Mouse (Mus musculus) heart, postnatal 4 days (tissue): ENCODE results near the gene Srgap2. TPM values are rescaled to one million over a fixed set of nuclear protein-coding genes. Genes with fewer than 3 reads are reported as not detected.
A peak's percentile ranks its signal among the peaks of the same experiment; 100 is the strongest.

Experiments
- DNase-seq: peaks from one replicate; pipeline ENCODE4 v3.0.0; 2021
- total RNA-seq, 2 experiments: library from RNA; stranded (reverse); gene quantifications; 2 replicates each; pipeline ENCODE4 v1.2.3; 2021

The Srgap2 gene
- total RNA-seq, 2 experiments from 2014 or later, result 34.2 to 40.4 TPM

DNA sequence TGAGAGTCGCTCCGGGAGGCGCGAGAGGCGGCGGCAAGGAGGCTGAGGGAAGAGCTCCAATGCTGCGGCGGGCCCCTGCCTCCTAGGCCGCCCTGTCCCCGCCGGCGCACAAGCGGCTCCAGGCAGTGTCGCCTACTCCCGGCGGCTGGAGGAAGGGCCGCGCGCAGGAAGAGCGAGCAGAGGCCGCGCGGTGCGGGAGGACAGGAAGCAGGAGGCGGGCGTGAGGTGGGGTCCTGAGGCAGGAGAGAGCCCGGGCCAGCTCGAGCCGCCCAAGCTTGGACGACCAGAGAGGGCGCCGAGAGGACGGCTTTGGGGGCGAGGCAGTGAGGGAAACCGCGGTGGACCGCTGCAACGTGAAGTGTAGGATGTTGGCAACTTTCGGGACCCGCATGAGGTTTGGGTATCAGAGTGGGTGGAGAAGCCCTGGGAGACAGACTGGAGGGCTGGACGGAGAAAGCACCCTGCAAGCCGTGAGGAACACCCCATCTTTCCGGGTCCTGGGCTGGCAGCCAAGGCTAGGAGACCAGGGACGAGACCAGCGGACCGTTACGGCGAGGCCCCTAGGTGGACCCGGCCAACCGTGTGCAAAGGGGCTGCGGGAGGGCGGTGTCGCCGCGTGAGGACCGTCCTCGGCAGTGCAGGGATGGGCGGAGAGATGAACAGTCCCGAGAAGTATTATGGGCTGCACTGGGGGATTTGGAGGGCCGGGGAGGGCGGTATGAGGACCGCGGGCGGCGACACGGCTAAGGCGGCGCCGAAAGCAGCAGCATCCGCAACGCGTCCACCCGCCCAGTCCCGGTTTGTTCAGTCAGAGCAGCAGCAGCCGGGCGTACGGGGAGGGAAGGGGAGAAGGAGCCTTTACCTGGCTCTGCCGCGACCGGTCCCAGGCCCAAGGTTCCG is 531 bp downstream of the Srgap2 start:
- DNase-seq, result peak; percentile 78

DNA sequence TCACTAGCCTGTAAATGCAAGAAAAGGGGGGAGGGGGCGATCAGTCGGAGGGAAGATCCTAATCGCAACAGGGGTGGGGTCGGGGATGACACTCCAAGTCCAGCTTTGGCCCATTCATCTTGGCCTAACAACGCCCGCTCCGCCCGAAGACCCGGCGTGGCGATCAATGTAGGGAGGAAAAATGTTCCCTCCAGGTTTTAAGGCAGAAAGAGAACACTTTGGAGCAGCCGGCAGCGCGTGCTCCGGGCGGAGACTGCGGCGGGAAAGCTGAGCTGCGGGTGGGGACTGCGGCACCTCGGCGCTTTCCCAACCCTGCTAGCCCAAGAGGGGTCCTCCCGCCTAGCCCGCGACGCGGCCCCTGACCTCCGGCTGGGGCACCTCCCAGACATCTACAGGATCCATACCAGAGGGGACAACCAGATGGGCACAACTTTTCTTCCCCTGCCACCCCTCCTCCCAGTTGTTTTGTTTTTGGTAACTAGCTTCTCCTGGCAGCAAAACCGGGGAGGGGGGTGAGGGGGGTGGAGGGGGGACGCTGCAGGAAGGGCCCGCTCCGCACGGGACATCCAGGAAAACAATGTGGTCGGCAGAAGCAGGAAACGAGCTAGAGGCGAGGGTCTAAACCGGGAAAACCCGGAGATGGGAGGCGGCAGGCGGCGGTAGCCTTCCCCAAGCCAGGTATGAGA is 1.4 kb downstream of the Srgap2 start:
- peak; percentile 49 for DNase-seq

DNA sequence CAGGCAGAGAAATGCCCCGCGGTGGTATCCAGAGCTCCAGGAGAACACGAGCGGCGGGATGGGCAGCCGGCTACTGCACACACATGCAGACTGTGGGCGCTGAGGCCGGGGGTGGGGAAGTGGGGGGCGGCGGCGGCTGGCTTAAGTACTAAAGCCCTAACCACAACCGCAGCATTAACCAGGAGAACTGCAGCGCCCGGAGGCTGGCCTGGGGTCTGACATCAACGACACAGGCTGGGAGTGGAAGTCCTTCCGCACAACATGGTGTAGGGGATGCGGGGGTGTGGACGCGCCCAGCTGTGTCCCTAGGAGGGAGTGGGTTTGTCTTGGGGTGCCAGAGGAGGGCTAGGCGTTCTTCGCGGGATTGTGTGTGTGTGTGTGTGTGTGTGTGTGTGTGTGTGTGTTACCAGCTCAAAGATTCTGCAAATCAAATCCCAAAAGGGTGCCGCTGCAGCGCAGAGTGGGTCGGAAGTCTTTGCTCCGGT is 2.0 kb downstream of the Srgap2 start:
- peak; percentile 63 for DNase-seq

DNA sequence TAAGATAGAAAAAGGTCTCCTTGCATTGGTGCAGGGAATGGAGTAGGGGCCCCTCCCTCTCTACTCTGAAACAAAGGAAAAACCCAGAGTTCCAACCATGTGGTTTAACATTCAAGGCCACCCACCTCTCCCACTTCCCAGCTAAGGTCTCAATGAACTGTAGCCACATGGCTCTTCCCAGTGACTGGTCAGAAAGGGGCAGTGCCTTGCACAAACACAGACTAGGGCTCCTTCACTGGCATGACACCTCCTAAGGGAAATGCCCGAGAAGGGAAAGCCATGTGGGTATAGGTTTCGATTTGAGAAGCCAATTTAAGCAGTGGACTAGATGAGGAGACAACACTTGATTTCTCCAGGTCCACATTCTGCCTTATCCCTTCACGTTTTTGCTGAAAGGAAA is 3.4 kb downstream of the Srgap2 start:
- no peak for DNase-seq

DNA sequence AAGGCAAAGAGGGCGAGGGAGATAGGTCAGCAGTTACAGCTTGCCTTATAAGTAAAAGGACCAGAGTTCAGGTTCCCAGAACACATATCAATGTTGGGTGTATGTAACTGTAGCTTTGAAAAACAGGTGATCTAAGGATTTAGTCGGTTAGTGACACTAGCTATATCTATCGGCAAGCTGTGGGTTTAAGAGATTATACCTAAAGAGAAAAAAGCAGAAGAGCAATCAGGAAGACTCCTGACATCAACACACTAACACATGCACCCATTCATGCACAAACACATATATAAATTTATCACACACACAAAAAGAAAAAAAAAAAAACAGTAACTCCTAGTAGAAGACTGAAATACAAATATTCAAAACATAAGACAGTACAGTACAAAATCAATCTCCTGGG is 10.6 kb downstream of the Srgap2 start:
- DNase-seq, result no peak

DNA sequence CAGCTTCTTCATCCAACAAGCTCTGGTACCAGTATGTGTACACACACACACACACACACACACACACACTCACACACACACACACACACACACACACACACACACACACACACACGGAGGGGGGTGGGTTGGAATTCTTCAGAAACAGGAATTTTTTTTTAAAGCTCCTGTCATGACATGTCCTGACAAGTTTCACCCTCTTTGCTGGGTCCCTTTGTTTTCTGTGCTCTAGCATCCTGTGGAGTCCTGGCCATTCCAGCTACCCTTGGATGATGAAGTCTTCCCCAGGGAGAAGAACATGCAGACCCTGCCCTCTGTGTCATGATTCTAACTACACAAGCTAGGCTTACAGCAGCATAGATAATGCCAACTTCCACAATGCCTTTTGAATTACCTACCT is 13.0 kb downstream of the Srgap2 start:
- DNase-seq, result no peak

DNA sequence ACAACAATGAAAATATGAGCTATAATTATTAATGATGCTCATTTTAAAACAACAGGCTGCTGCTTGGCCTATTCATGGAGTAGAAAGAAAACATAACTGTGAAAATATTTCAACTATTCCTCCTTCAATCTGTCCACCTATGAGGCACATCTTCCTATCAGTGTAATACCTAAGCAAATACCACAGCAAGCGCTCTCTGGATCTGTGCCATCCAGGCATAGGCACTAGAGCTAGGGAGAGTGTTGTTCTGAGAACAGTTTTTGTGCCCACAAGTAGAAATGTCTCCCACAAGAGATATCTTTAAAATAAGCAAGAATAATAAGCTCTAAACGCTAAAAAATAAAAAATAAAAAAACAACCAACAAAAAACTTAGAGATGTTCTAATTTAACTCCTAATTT is 14.0 kb downstream of the Srgap2 start:
- DNase-seq, result peak; percentile 36

DNA sequence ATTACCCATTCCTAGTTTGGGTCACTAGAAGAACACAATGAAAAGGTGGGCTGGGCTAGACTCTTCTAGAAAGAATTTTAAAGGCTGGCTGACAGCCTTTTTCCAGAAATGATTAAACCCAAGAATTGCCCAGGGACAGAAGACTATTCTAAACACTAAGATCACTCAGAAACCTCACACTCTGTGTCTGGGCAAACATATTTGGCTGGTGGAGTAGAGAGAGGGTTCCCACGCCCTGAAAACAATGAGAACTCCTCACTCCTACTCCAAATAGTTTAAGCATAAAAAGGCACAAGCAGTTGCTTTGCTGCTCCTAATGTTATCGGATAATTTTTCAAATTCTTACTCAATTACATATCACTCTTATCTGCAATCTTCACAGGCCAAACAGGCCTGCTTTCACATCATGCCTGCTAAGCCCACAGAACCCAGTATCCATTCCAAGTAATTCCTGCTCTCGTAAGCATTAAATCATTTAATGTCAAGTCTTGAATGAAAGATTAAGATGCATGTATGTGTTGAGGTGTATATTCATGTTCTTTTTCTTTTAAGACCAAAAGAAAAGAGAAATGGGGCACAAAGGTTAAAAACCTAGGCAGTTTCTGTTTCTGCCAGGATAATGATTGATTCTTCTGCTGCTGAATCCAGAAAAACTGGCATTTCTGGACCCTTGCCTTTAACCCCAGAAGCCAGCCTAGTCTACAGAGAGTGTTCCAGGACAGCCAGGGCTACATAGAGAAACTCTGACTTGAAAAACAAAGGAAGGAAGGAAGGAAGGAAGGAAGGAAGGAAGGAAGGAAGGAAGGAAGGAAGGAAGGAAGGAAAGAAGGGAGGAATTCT is 15.3 kb downstream of the Srgap2 start:
- no peak for DNase-seq

DNA sequence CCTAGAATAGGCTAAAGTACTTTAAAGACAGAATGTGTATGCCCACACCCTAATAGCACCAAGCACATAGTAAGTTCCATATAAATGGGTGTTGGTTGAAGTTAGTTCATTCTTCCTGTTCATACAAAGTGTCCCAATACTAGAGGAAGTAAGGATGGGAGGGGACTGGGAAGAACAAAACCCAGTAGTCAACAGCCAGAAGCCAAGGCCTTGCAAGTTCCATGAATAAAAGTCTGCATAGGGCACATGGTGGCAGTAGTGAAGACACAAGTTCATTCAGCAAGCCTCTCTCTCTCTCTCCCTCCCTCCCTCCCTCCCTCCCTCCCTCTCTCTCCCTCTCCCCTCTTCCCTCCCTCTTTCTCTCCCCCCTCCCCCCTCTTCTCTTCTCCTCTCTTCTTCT is 16.0 kb downstream of the Srgap2 start:
- DNase-seq, result no peak

DNA sequence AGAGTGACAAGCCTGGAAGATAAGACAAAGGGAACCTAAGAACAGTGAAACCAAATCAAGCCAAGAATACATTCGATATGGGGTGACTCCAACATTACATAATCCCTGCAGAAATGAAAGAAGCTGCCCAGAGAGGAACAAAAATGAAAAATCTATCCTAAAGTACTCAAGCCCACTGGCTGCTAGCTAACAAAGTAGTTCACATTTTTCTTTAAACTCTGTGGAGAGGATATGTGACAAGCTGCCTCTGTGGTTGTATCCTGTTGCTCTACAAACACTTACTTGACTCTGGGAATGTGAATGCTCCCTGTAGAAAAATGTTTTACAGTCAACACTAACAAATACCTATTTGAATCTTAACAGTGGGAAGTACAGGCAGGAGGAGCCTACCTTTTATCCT is 25.5 kb downstream of the Srgap2 start:
- no peak for DNase-seq

DNA sequence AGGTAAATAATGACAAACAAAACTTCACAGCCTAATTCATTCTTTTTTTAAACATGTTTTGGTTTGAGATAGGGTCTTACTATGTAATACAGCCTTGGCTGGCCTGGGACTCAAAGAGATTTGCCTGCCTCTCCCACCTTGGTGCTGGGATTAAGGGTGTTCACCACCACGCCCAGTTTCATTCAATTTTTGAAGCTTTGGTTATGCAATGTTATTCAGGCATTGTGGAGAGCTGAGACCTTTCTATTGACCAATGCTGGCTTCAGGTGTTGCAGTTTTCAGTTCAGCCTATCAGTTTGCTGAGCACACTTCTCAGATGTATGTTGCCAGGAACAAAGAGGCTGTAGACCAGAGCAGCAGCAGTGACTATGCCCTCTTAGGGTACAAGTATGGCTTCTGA is 28.9 kb downstream of the Srgap2 start:
- no peak for DNase-seq

DNA sequence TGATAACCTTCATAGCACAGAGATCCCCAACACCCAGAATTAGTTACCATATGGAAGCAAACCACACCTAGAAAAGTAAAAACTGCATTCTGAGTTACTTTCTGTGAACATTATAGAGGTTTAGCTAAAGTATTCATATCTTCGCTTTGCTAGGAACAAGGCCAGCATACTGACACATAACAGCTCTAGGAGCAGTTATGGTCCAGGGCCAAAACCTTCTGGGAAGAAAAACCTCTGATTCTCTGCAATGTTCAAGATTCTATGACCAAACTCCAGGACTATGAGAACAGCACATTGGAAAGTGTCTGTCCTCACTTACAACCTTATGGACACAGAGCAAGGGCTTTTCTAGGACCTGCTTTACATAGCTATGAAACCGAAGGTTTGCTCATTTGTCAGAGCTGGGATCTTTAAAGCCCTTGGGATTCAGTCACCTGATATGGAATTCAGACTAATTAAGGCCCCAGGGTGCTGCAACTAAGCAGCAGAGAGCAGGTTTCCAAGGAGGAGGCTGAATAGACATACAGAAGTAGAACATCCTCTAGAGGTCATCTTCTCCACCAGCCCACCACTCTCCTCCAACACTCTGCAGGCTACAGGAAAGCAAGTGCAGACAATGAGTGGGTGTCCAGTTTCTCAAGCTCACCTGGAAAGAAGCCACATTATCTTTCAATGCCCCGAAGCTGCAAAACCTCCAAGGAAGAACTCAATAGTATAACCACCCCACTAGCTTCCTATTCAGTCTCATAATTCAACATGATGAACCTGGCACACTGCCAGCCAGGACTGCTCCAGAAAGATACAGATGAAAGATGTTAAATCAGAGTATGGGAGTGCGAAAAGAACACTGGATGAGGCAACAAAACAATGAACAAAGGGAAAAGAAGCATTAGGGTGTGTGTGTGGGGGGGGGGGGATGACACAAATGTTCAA is 32.9 kb downstream of the Srgap2 start:
- peak; percentile 47 for DNase-seq

DNA sequence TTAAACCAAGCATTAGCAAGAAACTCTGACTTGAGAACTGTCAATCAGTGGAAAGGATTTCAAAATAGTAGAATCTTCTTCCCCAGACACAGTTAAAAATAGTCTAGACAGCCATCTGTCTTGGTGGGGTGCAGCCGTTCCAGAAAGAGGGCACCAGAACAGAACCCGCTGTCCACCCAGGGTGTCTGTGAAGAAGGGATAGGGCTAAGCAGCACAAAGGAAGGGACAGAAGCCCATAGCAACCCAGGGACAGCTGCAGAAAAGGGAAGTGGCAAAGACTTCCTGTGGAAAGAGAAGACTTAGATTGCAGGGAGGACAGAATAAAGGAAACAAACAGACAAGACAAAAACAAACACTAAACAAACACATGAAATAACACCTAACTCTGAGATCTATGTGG is 34.8 kb downstream of the Srgap2 start:
- DNase-seq, result no peak

DNA sequence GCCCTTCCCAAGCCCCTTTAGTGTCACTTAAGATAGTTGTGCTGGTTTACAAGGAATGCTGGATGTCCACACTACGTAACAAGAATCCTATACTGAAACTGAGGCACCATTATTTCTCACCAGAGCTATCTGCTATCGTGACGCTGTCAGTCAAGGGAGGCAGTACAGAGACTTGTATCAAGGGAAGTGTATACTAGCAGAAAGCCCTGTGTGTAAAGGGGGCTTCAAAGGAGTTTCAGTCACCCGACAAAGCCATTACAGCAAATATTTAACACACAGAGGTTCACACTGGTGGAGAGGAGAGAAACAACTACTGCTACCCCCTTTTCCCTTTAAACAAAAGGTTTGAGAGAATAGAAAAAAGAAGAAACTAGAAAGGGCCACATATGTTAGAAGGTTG is 35.6 kb downstream of the Srgap2 start:
- no peak for DNase-seq

DNA sequence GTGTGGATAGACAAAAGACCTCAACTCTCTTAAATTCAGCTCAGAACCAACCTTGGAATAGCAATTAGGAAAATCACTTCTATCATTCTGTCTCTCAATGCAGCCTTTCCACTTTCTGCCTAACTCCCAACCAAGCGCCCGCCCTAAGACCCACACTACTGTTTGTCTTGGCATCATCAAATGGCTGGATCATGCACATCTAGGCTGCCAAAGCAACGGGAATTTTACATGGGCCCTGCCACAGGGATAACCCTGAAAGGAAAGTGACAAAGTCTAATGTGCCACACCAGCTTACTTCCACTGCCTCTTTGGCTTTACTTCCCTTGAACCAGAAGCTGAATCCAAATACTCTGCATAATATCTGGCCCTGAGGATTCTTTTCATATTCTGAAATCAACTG is 37.8 kb downstream of the Srgap2 start:
- no peak for DNase-seq

DNA sequence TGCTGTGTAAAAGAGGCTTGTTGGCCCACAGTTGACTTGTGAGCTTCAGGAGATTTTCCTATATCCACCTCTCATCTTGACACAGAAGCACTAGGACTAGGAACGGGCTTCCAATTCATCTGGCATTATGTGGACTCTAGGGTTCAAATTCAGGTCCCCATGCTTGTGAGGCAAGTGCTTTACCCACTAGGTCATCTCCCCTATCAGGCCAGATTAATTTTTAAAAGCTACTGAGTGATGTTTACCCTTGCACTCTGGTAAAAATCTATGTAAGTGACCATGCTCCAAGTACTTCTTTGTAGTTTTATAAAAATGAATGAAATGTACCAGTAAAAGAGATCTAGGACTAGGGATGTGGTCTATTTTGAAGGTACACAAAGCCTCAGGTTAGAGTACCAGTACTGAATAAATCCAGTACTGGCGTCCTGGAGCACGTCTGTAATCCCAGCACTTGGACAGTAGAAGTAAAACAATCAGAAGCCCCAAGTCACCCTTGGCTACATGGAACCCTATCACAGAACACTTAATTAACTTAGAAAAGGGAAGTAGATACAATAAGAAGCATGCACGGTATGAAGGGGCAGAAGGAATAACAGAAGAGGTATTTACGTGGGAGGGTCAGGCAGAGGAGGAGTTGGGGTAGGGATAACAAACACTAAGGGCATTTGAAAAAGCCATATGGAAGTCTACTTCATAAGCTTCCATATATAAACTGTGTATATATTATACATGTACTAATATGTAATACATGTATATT is 40.9 kb downstream of the Srgap2 start:
- DNase-seq, result no peak

DNA sequence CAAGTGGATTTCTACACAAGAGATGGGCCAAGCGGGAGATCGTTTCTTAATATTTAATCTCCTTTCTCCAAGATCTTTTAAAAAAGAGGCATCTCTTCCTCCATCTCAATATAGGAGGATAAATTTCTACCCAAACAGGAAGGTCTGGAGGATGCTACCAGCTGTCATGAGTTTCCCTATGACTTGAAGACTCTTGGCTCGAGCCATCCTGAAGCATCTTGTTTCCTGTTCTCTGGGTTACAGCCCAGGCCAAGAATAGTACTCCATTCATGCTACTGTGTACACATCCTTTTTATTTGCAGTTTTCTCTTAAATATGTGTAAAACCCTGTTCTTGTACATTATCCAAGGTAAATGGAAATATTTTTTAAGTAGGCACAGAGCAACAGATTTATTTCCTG is 44.9 kb downstream of the Srgap2 start:
- DNase-seq, result no peak

DNA sequence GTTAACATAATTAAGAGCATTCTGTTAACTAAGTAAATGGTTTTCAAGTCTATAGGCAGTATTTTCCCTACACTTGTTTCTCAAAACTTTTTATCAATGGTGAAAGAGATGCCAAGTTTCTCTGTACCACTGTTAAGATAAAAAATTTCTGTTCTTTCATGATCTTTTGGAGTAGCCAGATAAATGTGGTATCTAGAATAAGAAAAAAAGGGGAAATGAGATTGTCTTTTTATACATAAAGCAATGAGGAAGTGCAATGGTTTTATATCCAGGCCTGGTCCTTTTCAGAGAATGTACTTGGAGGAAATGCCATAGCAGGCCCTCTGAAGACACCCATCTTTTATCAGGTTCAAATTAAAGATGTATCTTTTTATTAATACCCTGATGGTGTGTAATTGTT is 45.8 kb downstream of the Srgap2 start:
- DNase-seq, result no peak

DNA sequence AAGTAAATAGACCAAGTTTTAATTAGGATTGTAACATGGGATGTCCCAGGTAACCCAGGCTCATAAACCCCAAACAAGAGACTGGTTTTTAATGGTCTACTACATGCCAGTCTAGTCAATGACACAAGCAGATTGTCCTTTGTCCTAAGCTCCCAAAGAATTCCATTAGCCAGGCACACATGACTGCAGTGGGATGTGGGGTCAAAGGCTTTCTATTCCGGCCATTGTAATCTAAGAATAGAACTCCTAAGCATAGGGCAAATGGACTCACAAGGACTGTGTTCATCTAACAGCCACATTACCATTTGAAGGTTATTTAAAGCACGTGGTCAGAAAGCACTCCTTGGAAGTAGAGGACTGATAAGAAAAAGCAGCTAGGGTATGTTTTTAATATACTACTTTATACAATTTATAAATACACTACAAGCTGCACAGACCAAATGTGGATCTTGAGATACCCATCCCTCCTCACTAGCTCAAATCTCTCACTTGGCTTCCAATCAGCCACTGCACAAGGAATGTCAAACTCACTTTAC is 48.3 kb downstream of the Srgap2 start:
- no peak for DNase-seq

DNA sequence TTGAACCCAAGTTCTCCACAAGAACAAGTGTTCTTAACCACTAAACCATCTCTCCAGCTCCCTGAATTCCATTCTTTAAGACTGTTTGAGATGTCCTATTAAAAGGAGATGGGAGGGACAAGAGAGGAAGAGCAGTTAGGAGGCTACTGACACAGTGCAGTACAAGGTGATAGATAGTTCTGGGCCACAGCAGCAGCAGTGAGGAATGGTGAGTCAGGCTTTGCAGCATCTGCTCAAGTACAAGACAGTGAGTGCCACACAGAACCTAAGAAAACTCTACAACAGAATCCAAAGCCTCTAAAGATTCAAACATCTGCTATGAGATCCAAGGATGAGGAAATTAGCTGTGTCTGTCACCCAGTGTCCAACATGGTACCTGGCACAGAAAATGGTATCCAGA is 51.8 kb downstream of the Srgap2 start:
- DNase-seq, result no peak

DNA sequence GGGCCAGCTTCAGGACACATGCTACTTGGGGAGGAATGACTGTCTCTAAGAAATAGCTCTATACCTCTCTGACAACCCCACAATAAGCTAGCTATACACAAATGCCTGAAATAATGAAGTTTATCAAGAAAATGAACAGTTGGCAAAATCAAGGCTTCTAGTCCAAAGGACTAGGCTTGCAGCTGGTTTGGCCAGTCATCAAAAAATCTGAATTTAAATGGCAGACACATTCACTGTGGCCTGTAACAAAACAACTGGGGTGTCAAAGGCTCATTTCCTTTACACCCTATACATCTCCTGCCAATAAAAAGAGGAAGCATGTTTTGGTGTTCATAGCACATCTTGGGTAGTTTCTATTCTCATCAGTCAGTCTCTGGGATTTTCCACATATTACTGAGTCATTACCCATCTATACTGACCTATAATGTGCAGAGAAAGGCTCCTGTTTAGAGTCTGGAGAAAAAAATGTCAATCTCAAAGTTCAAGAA is 53.5 kb downstream of the Srgap2 start:
- no peak for DNase-seq
